Mouse (Mus musculus) Muller cell, postnatal 12 days (primary cell): ENCODE results near the gene Ccr8.
A peak's percentile ranks its signal among the peaks of the same experiment; 100 is the strongest.

Source experiments
- DNase-seq: peaks from one replicate; pipeline ENCODE4 v3.0.0-alpha.2; 2015; ENCODE audit errors: inconsistent ontology term

The Ccr8 gene

DNA sequence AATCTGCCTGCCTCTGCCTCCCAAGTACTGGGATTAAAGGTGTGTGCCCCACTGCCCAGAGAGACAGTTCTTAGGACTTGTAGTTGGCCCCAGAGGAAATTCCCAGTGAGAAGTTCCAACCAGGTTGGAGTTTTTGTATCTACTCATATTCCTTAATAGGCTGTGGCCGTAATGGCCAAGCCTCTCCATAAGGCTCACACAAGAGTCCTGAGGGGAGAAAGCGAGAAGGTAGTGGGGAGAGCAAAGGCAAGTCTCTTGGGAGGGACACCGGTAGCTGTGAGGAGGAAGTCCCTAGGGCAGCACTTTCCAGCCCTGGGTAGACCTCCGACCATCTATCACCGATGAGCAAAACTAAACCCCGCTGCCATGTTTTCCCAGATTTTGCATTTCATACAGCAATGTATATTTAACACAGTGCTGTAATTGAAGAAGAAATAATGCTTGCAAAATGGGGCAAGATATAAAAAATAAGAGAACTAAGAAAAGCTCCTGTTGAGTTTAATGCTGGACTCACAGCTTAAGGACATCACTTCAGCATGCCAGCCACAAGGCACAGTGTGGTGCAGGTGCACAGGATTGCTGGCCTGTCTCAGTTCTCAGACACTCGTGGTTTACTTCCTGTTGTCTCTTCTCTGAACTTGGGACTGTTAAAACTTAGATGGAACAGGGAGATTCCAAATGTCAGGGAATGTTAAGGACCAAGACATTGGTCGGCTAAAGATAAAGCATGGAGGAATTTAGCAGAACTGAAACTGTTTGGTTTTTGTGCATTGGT is 41.3 kb downstream of the Ccr8 start:
- DNase-seq = no peak

DNA sequence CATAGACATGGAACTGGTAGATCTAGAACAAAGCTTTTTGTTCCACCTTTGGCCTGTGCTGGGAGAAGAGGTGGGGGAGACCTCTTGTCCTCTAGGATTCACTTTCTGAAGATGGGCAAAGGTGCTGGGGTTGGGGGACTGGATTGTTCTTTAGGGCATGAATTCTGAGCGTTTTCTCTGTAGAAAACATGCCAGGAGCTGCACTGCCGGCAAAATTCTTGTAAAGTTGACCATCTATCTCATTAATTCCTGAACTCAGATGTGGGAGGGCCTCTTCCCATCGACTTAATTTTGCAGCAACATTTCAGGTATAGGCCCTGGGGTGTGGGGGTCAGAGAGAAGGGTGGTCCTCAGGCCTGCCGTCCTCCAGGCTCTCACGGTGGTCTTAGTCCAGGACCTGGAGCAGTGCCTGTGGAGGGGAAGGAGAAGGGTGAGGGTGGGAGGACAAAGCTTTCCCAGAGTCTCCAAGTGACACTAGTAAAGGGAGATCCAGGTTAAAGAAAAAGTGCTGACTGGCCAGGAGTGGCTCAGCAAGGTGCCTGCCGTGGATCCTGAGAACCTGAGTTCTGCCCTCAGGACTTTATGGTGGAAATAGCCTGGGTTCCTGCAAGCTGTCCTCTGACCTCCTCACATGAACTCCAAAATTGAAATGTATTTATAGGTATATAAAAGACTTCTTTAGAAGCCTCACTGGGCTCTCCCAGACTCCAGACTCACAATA is 42.0 kb downstream of the Ccr8 start:
- DNase-seq = no peak

DNA sequence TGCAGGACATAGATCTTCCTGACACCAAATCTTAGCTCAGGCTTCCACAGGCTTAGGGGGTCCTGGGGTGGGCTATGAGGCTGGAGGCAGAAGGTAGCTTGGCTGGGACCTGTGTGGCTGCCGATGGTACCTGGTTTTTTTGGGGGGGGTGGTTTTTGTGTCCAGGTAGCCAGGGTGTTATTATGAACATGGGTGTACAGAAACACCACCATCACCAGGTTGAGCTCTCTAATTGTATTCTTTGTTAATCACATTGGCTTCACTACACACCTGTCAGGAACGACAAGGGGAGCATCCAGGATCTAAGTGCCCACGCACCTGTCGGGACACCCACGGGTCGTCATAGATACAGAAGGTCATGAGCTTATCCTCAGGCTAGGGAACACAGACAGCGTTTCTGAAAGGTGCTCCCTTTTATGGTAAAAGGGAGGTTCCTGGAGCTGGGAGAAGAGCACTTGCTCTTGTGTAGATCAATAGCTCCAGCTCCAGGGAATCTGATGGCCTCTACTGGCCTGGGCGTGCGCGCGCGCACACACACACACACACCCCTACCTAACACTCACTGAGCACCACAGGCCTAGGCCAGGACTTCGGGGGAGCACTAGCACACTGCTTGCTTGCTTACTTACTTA is 42.7 kb downstream of the Ccr8 start:
- DNase-seq = no peak

DNA sequence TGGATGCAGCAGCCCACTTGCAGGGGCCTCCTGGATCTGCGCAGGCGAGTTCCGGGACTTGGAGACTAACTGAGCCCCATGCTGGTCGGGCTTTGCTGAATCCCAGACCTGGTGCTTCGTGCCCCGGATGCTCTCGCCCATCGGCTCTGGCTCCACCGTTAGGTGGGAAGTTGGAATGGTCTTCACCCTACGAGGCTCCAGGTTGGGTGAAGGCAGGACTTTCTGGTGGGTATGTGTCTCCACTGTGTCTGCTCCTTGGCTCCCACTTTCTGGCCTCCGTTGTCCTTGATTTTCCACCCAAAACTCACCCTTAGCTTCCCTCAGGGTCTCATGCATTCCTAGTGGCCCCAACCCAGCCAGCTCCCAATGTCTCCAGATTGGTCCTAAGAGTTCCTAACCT is 43.5 kb downstream of the Ccr8 start:
- no peak for DNase-seq

DNA sequence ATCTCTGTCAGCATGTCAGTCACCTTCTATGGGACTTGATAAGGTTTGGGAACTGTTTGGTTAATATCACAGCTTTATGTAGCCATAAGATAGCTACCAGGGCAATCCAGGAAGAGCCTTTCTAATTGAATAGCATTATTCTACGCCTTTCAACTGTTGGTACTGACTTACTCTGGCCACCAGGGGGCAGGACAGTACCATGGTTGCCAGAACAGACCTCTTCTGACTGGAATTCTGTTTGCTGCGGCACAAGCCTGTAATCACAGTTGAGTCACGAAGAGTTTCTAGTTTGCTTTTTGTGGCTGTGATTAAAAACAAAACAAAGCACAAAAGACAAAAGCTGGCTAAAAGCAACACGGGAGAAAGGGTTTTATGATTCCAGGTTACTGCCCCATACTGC is 48.7 kb downstream of the Ccr8 start:
- DNase-seq = peak; percentile 69

DNA sequence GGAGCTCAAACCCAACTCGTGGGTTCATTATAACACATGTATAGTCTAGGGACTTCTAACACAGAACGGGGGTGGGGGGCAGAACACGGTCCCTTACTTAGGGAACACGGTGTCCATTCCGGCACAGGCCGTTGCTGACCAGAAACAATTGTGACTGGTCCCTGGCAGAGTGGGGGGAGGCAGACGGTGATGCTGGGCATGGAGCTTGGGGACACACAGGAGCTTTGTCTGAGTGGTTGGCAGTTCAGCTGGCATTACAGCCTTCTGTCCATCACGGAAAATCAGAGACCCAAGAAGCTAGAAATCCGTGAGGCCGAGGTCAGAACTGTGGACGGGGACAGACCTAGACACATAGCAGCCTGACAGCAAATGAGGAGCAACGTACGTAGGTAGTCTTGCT is 52.6 kb downstream of the Ccr8 start:
- DNase-seq = no peak
